Mouse (Mus musculus) left cerebral cortex, postnatal 14 days (tissue): Measurements from ENCODE around the gene Strn3. TPM values are rescaled to one million over a fixed set of nuclear protein-coding genes. Genes with fewer than 3 reads are reported as not detected.
"Not testable (repeated sequence)": the region's sequence is repeated elsewhere in the genome, so short reads cannot be mapped to it uniquely, and the experiment has no call there.

ENCODE experiments used
- DNase-seq, 2 experiments: peaks; one replicate each; pipeline ENCODE4 v3.0.0; 2021 to 2022; ENCODE audit warnings: low spot score in 2 of 2, mixed read lengths in 1 of 2
- intact Hi-C: fragments of 180-260 bp; cut with DNase I; formaldehyde crosslinking; loops from one replicate; pipeline ENCODE4 v1.15.1; 2025
- total RNA-seq, 2 experiments: library from RNA; stranded (reverse); gene quantifications; 2 replicates each; pipeline ENCODE4 v1.2.3; 2021

Gene Strn3
- total RNA-seq, 2 experiments from 2014 or later = 75.9 to 77.6 TPM

- intact Hi-C loops = no loop called here
- DNase-seq = no peak
These were observed 8.1 kb upstream of the Strn3 start for GRCm38 (mm10) chr12:51699623-51700393.

- no peak for DNase-seq
- intact Hi-C loops = no loop called here
These were observed 4.5 kb upstream of the Strn3 start for GRCm38 (mm10) chr12:51696157-51696556.

- no peak for DNase-seq
- intact Hi-C loops = loop anchor here (5.0 kb wide), 1 partner anchor 42 kb away; no protein-coding TSS in a partner anchor
These were observed 3.3 kb upstream of the Strn3 start for GRCm38 (mm10) chr12:51694966-51695365.

- no peak for DNase-seq
- intact Hi-C loops = loop anchor here (5.0 kb wide), 1 partner anchor 43 kb away; no protein-coding TSS in a partner anchor
These were observed 2.4 kb upstream of the Strn3 start for GRCm38 (mm10) chr12:51694096-51694495.

- no peak for DNase-seq
- intact Hi-C loops = loop anchor here (5.0 kb wide), 1 partner anchor 44 kb away; no protein-coding TSS in a partner anchor
These were observed 1.7 kb upstream of the Strn3 start for GRCm38 (mm10) chr12:51693419-51693818.

- intact Hi-C loops = loop anchor here (5.0 kb wide), 1 partner anchor 44 kb away; no protein-coding TSS in a partner anchor
- not testable (repeated sequence) for DNase-seq
These were observed 1.2 kb upstream of the Strn3 start for GRCm38 (mm10) chr12:51692870-51693269.

GRCm38 (mm10) chr12:51690893-51691844 lies 528 bp downstream of the Strn3 start, which contains the start of gene Ap4s1:
Ap4s1 (plus strand) TSS chr12:51691033.
- intact Hi-C loops = loop anchor here (5.0 kb wide), 1 partner anchor 46 kb away; no protein-coding TSS in a partner anchor
- peak; percentile 48 to 56 for DNase-seq

- DNase-seq = no peak
- intact Hi-C loops = no loop called here
These were observed 3.2 kb downstream of the Strn3 start for GRCm38 (mm10) chr12:51688546-51688945.

GRCm38 (mm10) chr12:51678844-51679243 lies 12.9 kb downstream of the Strn3 start:
- no peak for DNase-seq
- intact Hi-C loops = no loop called here

GRCm38 (mm10) chr12:51676442-51676841 lies 15.3 kb downstream of the Strn3 start:
- no peak for DNase-seq
- intact Hi-C loops = no loop called here

- DNase-seq = no peak
- intact Hi-C loops = no loop called here
These were observed 18.4 kb downstream of the Strn3 start for GRCm38 (mm10) chr12:51673270-51673669.

GRCm38 (mm10) chr12:51671231-51671891 lies 20.3 kb downstream of the Strn3 start:
- DNase-seq = no peak
- intact Hi-C loops = no loop called here

GRCm38 (mm10) chr12:51666708-51667430 lies 24.8 kb downstream of the Strn3 start:
- DNase-seq = no peak
- intact Hi-C loops = no loop called here

GRCm38 (mm10) chr12:51663908-51664307 lies 27.8 kb downstream of the Strn3 start:
- DNase-seq = no peak
- intact Hi-C loops = loop anchor here (5.0 kb wide), 1 partner anchor 78 kb away; no protein-coding TSS in a partner anchor

- no peak for DNase-seq
- intact Hi-C loops = loop anchor here (5.0 kb wide), 1 partner anchor 79 kb away; no protein-coding TSS in a partner anchor
These were observed 28.7 kb downstream of the Strn3 start for GRCm38 (mm10) chr12:51663011-51663410.

GRCm38 (mm10) chr12:51655944-51656465 lies 35.7 kb downstream of the Strn3 start:
- no peak for DNase-seq
- intact Hi-C loops = no loop called here

- DNase-seq, intact Hi-C loops: not testable (repeated sequence)
These were observed 42.3 kb downstream of the Strn3 start for GRCm38 (mm10) chr12:51649401-51649800.

- no peak for DNase-seq
- intact Hi-C loops = no loop called here
These were observed 49.8 kb downstream of the Strn3 start for GRCm38 (mm10) chr12:51641871-51642270.
